Mouse (Mus musculus): ENCODE data around the gene Coro1c.
A peak's percentile ranks its signal among the peaks of the same experiment; 100 is the strongest.

Coro1c gene

DNA sequence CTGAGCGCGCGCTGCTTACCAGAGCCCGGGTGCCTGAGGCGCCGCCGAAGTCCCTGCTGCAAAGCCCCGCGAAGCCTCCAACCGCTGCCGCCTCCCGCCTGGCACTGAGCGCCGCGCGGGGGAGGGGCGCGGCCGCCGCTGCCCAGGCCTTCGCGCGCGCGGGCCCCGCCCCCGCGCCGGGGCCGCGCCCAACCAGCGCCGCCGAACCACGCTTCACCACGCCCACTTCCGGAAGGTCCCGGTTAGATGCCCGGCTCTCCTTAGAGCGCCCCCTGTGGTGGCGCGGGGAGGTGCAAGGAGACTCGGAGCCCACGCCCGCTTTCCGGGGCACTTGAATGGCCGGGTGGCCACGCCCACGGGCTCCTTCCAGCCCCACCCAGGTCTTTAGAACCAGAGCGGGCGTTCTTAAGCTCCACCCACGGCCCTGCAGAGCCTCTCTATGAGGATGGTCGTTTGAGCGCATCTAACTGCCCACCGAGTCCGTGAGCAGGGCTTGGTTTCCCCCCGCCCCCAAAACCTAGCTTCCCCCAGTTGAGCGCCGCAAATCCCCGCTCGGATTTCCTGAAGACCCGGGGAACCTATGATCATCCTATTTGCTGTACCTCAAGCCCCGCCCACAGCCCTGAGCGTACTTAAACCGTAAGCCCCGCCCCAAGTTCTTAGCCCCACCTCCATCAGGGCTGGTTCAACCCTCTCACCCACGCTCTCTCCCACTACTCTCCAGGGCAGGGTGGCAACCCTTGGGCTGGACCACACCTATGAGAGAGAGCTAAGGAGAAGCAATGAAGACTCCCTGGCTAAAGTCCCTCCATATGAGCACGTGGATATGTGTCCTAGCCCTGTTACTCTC is at the start of gene Coro1c:
Coro1c (minus strand) TSS at position 167 of the 850 bp plus-strand sequence.
- peak; percentile 99 for DNase-seq (ENCODE audit: low read depth)

DNA sequence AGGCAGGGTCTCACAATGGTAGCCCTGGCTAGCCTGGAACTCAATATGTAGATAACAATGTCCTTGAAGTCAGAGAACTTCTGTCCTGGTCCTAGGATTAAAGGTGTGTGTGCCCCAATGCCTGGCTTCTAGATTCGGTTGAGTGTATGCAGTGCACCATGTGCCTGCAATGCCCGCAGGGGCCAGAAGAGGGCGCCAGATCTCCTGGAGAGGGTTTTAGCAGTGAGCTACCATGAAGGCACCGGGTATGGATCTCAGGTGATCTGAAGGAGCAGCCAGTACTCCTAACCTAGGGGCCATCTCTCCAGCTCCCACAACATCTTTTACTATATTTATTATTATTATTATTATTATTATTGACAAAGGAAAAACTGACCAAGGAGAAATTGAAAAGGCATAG is 48.0 kb upstream of the Coro1c start:
- DNase-seq (ENCODE audit: low read depth): peak; percentile 89

DNA sequence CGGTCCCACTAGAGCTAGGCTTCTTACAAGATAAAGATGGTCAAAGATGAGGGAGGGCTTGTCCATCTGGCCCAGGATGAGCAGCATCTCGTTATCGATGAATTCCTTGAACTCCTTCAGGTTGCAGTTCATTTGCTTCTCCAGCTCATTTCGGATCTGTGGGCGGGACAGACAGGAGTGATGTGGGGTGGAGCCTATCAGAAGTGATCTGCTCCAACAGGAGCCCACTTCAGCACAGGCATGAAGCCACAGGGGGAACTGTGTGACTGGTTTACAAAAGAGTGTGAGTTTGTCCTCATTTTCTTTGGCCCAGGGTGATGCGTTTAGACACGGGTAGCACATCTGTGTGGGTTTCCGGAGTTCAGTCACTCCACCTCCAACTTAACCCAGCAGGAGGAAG is 47.1 kb upstream of the Coro1c start:
- DNase-seq (ENCODE audit: low read depth): peak; percentile 19

DNA sequence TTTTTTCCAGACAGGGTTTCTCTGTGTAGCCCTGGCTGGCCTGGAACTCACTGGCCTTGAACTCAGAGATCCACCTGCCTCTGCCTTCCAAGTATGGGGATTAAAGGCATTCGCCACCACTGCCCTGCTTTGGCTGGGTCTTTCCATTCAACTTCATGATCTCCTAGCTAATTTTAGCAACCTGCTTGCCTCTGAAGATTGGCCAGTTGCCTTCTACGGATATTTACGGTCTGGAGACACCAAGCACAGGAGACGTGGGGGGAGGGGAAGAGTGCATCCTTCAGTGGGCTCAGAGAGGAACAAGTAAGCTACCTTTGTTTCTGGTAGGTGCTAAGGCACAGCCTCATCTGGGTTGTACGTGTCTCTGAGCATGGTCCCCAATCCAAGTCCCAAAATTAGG is 46.7 kb upstream of the Coro1c start:
- no peak for DNase-seq (ENCODE audit: low read depth)

DNA sequence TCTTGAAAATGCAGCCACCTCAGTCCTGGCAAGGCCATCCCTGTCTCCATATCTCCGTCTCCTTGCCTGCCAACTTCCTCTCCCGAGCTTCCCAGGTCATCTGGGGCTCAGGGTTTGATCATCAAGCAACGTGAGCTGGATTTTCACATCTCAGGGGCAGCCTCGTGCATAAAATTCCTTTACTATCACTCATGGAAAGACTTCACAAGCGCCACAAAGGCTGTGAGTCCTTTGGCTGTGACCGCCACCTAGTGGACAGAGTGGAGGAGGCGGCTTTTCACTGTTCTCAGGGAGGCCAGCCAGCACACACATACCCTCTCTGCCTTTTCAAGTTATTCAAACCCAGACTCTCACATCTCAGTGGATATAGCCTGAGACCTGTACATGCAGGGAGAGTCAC is 45.9 kb upstream of the Coro1c start:
- peak; percentile 84 for DNase-seq (ENCODE audit: low read depth)

DNA sequence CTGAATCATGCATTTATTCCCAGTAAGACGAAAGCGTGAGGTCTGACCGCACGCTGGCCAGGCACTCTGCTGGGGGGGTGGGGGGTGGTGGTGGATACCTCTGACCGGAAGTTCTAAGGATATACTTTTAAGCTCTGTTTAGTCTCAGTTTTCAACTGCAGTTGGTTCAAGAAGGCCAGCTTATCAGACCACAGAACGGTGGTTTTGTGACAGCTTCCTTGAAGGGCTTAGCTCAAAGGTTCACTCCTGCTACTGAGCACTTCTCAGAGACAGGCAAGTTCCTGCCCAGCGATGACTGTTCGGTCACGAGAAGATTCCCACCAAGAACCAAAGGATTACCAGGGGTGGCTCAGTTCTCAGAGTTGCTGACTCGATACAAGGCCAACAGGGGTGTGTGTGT is 44.0 kb upstream of the Coro1c start:
- DNase-seq (ENCODE audit: low read depth): no peak

DNA sequence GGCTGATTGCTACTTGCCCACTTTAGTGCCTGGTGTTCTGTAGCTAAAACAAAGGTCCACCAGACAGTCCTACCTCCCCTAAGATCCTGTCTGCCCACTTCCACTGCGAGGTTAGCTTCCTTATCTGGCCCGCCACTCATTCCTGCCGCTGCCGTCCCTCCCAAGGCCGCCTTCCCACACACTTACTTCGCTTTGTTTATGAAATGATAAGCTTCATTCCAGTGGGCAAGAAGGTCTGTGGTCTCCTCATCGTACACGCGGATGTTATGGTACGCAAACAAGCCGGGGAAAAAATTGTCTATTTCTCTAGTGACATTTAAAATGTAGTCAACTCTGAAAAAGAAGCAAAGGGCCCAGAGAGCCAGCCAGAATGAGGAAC is 43.1 kb upstream of the Coro1c start:
- DNase-seq (ENCODE audit: low read depth): no peak

DNA sequence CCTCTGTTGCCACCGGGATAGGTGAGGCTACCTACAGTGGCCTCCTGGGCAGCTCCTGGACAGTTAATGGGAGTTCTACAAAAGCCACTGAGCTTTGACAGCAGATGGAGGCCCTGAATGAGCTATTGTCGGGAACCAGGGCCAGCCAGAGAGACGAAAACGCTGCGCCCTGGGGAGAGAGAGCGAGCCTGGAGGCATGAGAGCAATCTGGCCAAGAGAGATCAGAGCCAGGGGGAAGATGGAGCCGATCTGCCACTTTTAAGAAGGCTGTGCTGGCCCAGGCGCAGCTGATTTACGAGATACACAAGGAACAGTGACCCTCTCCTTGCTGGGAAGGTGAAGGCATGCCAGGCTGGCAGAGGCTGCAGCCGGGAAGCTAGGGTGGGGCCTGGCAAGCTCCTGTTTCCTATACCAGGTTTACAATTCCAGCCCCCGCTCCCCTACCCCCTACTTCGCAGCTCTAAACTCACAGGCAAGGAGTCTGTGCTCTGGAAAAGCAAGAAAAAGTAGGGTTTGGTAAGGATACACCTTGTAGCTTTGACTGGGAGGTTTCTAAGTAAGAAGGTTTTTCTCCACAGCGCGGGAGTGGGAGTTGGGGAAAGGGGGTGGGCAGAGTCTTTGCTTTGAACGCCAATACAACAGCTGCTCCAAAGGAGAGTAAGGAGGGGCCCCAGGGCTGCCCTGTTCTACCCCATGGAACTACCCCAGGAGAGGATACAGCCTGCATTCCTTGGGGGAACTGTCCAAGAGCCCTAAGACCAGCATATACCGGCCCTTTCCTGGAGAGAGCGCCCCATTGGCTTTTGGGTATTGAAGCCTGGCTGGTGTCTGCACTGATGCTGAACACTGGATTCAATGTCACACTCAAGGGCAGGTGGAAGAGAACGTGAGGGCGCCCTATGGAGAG is 42.5 kb upstream of the Coro1c start:
- DNase-seq (ENCODE audit: low read depth): no peak

DNA sequence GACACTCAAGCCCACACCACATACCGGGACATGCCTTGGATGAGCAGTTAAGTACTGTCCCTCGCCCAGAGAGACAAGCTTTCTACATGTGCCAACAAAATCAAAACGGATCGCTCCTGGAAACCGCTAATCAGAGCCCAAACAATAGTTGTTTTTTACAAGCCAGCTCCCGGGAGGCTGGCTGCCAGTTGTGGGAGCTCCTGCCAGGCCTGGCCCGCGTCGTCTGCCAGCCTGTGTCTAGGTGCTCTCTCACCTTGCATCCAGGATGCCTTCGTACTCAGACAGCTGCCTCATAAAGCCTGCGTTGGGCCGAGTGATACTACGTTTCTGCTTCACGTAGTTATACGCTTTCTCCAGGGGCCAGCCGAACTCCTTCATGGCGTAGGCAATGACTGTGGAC is 41.6 kb upstream of the Coro1c start:
- no peak for DNase-seq (ENCODE audit: low read depth)

DNA sequence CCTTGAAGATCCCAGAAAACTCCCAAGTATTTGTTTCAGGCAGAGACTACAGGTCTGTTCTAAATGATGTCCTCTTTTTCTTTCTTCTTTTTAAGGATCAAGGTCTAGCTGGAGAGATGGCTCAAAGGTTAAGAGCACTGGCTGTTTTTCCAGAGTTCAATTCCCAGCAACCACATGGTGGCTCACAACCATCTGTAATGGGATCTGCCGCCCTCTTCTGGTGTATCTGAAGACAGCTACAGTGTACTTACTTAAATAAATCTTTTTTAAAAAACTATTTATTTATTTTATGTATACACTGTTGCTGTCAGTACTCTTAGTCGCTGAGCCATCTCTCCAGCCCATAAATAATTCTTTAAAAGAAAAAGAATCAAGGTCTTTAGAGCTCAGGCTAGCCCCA is 38.7 kb upstream of the Coro1c start:
- DNase-seq (ENCODE audit: low read depth): no peak

DNA sequence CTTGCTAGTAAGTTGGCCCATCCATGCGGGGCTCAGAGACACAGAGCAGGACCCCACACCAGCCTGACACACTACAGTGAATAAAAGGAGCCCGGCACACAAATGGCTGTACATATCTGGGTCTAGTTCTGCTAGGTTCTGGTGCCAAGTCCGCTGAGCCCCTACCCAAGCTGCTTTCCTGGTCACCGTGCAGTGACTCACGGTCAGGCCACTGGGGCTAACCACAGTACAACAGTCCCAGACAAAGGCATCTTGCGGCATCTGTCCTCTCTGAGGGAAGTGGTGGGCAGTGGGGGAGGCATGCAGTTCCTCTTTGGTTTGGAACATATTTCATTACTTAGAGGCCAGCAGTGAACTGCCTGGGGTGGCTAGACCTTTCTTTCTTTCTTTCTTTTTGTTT is 36.6 kb upstream of the Coro1c start:
- DNase-seq (ENCODE audit: low read depth): no peak

DNA sequence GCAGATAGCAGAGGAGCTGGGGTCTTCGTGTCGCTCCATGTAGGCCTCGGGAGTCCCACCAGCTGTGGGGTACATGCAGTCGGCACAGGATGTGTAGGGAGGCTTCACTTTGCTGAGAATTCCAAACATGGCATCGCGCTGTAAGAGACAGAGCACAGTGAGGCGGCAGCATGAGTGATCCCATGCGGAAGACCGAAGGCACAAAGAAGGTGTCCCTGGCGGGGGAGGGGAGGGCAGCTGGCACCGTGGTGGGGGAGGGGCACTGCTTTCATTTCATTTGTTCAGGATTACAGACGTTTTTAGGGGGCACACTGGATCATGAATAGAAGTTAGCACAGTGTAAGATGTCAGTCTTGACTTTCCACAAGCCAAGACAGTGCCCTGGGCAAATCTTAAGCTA is 34.8 kb upstream of the Coro1c start:
- no peak for DNase-seq (ENCODE audit: low read depth)

DNA sequence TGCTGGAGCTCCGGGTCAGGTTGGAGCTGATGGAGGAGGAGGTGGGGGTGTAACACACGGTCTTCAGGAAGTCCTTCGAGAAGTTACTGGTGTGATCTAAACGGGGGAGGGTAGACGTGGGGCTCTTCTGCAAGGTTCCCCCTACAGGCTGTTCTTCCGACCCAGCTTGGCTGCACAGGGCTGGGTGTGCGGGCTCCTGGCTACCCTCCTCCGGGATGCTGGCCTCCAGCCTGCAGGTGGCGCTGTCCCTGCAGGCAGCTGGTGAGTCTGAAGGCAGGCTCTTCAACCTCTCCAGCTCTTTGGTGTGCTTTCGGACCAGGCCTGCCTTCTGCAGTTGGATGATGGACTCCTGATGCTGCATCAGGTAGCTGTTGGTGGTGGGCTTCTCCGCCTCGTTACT is 34.0 kb upstream of the Coro1c start:
- DNase-seq (ENCODE audit: low read depth): peak; percentile 40

DNA sequence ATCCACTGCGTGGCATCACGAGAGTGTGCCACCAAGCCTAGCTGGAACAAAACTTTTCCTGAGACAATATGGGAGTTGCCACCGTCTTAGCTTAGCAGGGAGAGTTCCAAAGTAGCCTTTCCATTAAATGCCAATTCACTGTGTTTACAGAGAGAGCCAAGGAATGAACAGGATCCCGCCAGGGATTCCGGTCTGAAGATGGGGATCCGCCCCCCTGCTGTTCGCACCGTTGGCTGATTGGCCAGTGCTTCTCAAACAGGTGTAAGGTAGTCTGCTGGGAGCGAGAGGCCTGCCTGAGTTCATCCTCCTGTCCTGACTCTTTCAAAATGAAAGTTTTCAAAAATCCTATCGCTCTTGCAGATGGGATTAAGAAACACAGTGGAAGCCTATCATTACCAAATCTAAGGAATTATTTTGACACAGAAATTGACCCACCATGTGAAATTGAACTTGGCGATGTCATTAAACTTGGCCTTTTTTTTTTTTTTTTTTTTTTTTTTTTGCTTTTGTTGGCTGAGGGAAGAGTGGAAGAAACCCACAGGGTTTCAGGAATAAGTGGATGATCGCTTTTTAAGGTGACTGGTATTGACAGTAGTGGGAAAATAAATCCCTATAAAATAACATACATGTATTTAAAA is 30.8 kb upstream of the Coro1c start:
- no peak for DNase-seq (ENCODE audit: low read depth)

DNA sequence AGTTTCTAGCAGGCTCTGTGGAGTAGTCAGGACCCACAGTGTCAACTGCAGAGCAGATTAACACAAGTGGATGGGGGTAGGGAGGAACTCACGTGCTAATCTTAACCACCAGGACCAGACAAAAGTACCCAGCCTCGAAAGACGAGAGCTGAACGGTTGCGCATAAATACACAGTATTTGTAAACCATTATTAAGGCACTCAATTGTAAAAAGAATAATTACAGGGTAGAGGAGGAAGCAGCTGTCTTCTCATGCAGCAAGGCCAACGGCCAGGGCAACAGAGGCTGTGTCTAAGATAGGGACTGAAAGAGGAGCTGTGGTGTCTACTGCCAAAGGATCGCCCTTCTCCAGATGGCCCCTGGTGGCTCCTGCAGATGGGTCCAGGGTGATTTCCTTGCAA is 29.1 kb upstream of the Coro1c start:
- no peak for DNase-seq (ENCODE audit: low read depth)

DNA sequence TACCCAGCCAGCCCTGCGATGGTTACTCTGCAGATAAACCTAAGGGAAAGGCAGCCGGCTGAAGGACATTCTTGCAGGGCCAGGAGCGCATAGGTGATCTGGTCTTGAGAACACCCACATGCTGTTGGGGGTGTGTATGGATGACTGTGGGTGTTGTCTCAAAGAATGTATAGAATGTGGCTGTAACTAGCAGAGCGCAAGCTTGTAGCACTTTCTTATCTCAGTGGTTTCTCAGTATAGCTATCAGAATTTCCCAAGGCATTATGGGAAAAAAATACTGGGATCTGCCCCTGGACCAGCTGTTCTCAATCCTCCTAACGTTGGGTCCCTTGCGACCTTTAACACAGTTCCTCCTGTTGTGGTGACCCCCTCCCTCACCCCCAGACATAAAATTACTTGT is 25.3 kb upstream of the Coro1c start:
- no peak for DNase-seq (ENCODE audit: low read depth)

DNA sequence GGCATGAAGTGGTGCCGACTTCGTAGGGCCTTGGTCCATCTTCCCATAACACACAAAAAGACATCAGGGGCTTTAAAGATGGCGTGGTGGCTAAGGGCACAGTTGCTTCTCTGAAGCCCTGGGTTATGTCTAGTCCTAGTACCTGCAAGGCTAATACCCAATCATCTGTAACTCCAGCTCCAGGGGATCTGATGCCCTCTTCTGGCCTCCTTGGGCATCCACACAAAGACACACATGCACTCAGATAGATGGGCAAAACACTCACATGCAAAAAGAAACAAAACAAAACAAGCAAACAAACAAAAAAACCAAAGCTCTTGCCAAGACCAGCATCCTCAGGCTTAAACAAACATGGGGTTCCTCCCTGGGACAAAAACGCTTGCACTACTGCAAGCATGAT is 24.9 kb upstream of the Coro1c start:
- no peak for DNase-seq (ENCODE audit: low read depth)

DNA sequence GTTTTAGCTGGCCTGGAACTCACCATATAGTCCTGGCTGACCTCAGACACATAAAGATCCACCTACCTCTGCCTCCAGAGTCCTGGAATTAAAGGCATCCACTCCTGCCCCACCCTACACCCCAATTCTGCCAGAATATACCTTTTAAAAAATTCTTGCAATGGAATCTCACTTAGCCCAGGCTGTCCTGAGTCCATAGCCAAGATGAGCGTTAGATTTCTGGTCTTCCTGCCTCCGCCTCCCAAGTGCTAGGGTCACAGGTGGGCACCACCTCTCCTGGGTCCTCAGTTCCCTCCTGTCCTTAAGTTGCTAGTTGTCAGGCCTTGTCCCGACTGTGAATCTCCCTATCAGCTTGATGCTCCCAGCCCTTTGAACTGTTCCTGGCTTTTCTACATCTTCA is 23.8 kb upstream of the Coro1c start:
- DNase-seq (ENCODE audit: low read depth): no peak

DNA sequence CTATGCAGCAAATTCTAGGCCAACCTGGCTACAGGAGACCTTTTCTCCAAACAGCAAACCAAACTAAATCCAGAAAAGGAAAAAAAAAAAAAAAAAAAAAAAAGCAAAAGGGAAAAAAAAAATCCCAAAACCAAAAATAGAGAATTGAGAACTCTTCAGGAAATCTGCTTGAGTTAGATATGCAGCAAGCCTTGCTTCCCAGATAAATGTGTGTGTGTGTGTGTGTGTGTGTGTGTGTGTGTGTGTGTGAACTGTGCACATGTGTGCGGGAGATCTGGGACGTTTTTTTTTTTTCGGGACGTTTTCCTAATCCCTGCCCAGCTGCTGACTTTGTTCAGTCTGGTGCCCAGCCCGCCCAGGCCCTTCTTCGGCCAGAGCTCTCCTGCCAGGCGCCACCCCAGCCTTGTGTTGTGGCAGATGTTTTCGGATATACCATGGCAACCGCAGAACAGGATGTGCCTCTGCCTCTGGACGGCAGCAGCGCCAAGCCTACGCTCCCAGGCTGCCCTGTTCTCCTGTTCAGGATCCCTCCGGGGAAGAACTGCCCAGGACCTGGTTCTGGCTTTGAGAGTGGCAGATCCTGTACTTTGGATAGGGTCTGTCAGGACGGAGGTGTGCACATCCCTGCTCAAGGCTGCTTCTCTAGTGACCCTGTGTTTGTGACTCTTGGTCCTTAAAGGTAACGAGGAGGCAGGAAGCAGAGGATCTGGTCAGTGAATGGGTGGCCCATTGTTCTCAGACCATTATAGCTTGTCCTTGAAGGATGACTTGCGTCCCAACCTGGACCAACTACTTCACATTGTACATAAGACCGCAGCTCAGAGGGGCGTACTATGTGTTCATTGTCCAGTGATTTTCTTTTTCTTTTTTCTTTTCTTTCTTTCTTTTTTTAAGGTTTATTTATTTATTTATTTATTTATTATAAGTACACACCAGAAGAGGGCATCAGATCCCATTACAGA is 22.4 kb upstream of the Coro1c start:
- peak; percentile 51 for DNase-seq (ENCODE audit: low read depth)

DNA sequence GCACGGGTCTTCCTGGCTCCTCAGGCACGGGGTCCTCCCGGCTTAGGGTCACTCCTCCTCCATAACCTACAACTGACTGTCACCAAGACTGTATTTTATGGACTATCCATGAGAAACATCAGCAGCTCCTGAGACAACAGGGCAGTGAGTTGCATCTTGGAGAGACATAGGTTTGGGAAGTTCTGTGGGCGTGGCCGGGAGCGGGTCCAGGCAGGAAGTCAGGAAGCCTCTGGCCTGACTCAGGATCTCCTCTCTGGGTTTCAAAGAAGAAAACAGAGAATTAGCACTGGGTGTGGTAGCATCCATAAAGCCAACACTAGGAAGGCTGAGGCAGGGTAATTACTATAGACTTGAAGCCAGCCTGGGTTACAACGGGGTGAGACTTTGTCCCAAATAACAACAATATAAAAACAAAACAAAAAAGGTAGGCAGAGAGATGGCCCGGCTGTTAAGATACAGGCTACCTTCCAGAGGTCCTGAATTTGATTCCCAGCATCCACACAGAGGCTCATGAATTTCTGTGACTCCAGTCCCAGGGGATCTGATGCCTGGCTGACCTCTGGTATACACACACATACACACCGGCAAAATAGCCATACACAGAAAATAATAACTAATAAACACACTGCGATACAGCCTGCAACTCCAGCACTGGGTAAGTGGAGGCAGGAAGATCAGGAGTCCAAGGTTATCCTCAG is 21.5 kb upstream of the Coro1c start:
- DNase-seq (ENCODE audit: low read depth): no peak

DNA sequence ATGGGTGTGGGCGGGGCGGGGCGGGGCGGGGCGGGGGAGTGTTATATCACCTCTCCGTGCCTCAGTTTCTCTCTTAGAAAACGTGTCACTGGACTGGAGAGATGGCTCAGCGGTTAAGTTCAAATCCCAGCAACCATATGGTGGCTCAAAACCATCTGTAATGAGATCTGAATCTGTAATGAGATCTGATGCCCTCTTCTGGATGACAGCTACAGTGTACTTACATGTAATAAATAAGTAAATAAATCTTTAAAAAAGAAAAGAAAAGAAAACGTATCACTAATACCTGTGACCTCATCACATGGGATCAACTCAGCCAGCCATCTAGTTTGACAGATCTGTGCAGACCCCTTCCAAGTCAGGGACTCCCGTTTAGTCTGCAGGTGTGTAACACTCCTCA is 21.0 kb upstream of the Coro1c start:
- DNase-seq (ENCODE audit: low read depth): no peak

All from naive thymus-derived CD4-positive, alpha-beta T cell, adult 2 months (primary cell).